Mouse (Mus musculus) right cerebral cortex, adult 18-20 months (tissue): ENCODE measurements around the gene Epb41l2.

Experiments
- DNase-seq: peaks from one replicate; pipeline ENCODE4 v3.0.0; 2022; ENCODE audit warnings: mixed read lengths

The Epb41l2 gene

DNA sequence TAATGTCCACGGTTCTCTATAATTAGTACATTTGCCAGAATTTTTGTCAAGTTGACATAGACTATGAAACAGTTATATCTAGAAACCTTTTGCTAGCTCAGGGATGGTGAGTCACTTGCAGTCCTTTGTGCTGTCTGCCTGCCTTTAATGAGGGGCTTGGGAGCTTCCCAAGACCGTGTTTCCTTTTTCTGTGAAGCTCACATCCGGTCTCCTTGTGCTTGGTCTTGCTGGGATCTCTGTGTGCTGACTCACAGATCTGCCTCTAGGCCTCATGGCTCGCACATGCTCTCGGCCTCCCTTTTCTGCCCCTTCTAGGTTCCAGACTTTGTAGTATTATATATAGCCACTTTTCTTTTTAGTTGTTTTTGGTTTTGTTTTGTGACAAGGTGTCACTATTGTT lies 160.8 kb downstream of the Epb41l2 start:
- no peak for DNase-seq

DNA sequence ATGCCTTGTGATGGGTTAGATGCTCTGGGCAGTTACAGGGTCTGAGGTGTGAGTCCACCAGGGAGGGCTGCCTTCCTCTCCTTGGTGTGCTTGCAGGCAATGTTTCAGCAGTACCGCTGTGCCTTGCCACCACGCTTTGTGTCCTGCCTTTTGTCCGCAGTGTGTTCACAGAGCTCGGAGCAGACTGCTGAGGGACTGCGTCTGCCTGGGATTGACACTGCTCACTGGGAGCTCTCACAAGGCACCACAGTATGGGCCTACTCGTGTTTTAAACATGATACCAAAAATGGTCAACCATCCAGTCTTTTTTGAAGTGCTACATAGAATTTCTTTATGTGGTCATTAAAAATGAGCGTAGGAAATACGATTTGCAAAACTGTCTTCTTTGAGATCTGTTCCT lies 164.1 kb downstream of the Epb41l2 start:
- DNase-seq, result no peak

- DNase-seq, result no peak
These were observed 166.6 kb downstream of the Epb41l2 start for GRCm38 (mm10) chr10:25526156-25526555.

DNA sequence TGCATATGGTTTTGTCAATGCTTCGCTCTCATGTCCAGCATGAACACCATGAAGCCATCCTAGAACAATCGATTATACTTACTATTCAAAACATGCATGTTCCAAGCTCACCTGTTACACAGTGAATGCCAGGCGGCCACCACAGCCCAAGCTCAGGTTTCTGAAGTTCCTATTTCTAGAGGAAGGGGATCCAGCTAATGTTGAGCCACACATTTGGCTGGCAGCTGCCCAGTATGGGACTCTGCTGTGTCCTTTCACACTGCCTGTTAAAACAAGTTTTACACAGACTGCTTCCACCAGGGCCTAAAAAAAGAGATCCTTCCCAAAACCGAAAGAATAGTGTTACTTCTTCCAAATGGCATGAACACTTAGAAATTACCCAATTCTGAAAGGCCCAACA lies 167.0 kb downstream of the Epb41l2 start:
- no peak for DNase-seq

DNA sequence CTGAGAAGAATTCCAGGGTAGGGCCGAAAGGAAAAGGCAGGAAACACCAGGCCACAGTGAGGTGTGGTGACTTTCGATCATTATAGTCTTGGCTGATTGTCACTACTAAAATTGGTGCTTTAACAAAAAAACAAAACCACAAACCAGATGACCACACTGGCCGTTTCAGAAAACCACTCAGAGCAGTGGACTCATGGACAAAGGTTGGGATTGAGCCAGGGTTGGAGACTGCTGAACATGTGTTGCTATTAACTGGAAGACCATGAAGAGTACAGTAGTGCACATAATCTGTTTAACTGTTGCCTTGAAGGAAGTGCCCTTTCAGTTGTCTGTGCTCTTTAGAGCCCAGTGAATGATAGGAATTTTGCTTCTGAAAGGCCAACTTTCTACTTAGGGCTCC lies 167.5 kb downstream of the Epb41l2 start:
- DNase-seq, result no peak

DNA sequence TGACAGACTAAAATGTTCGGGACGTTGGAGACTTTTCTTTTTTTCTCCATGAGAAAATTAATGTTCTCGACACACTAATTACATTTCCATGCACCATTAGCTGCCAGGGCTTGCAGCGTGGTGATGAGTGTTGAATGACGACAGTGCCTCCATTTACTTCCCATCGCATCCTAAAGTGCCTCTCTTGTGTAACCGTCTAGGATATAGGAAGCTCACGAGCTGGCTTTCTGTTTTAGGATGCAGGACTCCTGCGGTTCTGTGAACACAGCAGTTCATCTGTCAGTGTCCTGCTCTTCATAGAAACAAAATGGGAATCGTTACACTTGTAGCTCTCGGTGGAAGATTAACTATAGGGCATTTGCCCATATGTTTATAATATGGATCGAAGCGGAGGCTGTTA lies 171.7 kb downstream of the Epb41l2 start:
- no peak for DNase-seq

DNA sequence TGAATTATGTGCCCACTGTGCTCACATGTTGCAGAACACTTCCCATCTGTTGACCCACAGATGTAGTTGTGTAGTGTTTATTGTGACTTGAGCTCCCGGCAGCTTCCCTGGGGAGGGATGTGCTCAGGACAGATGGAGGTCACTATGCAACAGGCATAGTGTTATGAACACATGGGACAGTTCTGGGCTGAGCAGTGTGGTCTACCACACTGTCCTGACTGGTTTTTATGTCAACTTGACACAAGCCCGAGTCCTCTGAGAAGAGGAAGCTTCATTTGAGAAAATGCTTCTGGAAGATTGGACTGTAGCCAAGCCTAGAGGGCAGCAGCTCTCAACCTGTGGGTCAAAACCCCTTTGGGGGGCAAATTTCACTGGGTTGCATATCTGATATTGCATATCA lies 173.5 kb downstream of the Epb41l2 start:
- DNase-seq, result no peak

DNA sequence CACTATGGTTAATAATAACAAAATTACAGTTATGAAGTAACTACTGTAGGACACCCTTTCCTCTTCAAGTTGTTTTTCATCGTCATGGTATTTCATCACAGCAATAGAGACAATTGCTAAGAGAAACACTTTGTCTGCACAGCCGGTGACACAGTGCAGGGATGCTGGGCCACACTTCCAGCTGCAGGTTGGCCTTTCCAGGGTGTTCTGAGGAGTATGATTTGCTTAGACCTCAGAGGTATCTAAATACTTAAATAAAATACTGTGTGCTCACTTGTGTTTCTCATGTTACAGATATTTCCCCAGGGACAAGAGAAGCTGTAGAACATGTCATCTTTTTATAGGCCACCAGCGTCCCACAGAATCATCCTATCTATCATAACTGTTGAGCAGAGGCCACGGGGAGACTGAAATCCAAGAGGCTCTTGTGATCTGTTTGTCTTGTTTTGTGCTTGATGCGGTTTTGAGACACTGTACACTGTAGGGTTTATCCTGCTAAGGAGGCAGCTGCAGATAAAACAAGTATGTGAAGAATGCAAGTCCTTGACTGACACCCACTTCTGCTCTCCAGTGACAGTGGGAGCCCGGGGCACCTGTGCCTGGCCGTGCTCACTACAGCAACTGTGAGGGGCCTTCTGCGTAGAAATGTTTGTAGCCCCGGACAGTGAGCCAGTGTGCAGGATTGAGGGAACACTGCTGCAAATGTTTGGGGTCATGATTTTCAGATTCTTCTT lies 174.1 kb downstream of the Epb41l2 start:
- DNase-seq, result no peak

- no peak for DNase-seq
These were observed 174.9 kb downstream of the Epb41l2 start for GRCm38 (mm10) chr10:25534467-25534866.

DNA sequence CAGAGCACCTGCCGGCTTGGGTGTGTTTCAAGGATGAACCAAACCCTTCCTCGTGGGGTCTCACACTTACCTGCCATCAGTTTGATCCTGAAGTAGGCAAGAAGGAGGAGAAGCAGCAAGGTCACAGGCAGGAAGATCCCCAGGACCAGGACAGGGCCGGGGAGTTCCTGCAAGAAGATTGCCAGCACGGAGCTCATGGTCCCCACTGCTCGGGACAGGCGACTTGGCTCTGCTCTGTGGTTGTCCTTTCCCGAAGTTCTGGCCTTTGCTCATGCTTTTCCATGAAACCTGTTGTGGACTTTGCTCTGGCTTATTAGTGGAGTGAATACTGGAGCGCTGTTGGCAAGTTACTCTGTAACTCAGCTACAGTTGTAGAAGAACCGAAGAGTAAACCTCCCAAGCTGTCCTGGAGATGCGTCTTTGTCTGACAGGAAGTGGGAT lies 176.3 kb downstream of the Epb41l2 start, which contains the start of gene Smlr1:
TSS of gene Smlr1 (minus strand) at position 377 of the 441 bp plus-strand sequence.
- no peak for DNase-seq

DNA sequence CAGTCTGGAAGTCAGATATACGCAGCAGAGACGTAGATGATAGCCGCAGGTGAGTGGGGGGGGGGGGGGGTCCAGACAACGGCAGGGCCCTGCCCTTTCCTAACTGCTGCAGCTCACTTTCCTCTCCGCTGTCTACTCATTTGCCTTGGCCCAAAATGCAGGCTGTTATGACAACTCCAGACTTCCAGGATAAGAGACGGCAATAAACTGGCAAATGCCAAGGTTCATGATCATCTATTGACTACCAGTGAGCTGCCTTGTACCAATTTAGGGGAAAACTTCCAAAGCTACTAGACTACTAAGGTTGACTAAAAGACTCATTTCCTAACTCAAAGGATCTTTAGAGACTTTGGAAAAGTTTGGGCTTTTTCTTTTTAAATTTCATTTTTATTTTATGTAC lies 177.0 kb downstream of the Epb41l2 start:
- no peak for DNase-seq

GRCm38 (mm10) chr10:25538738-25539137 lies 179.1 kb downstream of the Epb41l2 start:
- DNase-seq, result no peak

- DNase-seq, result peak; percentile 66
These were observed 179.7 kb downstream of the Epb41l2 start for GRCm38 (mm10) chr10:25539146-25539770.

GRCm38 (mm10) chr10:25539771-25540168 lies 180.2 kb downstream of the Epb41l2 start:
- no peak for DNase-seq

DNA sequence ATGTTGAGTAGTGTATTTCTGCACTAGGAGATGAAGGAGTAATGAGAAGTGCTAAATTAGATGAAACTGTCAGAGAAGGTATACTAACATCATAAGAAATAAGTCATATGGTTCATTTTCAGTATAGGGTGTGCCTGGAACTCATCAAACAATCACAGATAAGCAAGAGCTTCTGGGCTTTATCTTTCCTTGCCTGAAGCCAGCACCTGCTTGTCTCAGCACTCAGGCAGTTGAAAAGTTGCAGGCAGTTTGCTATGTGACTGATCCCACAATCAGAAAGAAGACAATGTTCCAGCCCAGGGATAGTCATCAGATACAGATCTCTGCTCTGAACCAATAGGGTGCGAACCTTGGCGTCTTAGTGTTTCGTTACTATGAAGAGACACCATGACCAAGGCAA lies 181.5 kb downstream of the Epb41l2 start:
- DNase-seq, result no peak

- peak; percentile 42 for DNase-seq
These were observed 193.3 kb downstream of the Epb41l2 start for GRCm38 (mm10) chr10:25552936-25553335.

- DNase-seq, result no peak
These were observed 212.0 kb downstream of the Epb41l2 start for GRCm38 (mm10) chr10:25571319-25572240.
